Mouse (Mus musculus): Measurements from ENCODE around the gene Dedd2. TPM values are rescaled to one million over a fixed set of nuclear protein-coding genes. Genes with fewer than 3 reads are reported as not detected.

The Dedd2 gene
- polyA plus RNA-seq, 1 experiment = 2.5 TPM

- Histone ChIP-seq H3K4me1 (ENCODE audit: control insufficient read depth, insufficient read depth, low read length) (no peaks in the 10 kb centered on the region), H3K4me3 (ENCODE audit: insufficient read depth, low read length) (no peak overlapping the region), H3K27ac (ENCODE audit: insufficient read depth, low read length) (no peak overlapping the region)
- no peak for TF ChIP-seq CTCF (IDR thresholded peaks at IDR 0.05; ENCODE audit: borderline replicate concordance, insufficient read depth, low read length)
- no peak for TF ChIP-seq POLR2A (IDR thresholded peaks at IDR 0.05; ENCODE audit: low read depth, low read length)
Observed at GRCm38 (mm10) chr7:25205355-25206093, 14.9 kb downstream of the Dedd2 start.

GRCm38 (mm10) chr7:25203624-25204023, 16.8 kb downstream of the Dedd2 start:
- TF ChIP-seq POLR2A (IDR thresholded peaks at IDR 0.05; ENCODE audit: low read depth, low read length) (no peak), CTCF (IDR thresholded peaks at IDR 0.05; ENCODE audit: borderline replicate concordance, insufficient read depth, low read length) (no peak)
- Histone ChIP-seq H3K4me3 (ENCODE audit: insufficient read depth, low read length) (no peak overlapping the region), H3K4me1 (ENCODE audit: control insufficient read depth, insufficient read depth, low read length) (no peaks in the 10 kb centered on the region), H3K27ac (ENCODE audit: insufficient read depth, low read length) (no peak overlapping the region)

DNA sequence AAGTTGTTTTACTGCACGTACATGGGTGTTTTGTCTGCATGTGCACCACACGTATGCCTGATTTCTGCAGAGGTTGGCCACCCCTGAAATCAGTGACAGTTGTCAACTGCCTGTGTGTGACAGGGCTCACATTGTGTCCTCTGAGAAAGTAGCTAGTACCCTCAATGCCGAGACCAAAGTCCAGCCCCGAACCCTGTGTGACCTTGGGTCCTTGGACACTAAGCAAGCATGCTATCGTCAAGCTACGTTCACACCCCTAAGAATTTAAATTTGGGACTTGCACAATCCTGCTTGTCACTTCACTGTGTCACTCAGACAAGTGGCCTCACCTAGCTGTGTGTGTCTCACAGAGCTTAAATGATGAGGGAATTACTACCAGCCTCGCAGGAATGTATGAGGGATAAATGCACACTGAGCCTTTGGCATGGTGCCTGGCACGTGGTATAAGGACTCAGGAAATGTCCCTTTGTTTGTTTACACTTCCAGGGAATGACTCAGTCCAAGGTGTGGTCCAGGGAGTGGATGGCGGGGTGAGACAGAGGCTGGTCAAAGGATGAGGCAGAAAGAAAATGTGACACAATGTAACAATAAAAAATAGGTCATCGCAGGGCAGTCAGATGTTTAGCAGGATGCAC, 22.9 kb downstream of the Dedd2 start:
- Histone ChIP-seq H3K27ac (ENCODE audit: insufficient read depth, low read length) (no peak overlapping the region), H3K4me1 (ENCODE audit: control insufficient read depth, insufficient read depth, low read length) (no peaks in the 10 kb centered on the region), H3K4me3 (ENCODE audit: insufficient read depth, low read length) (no peak overlapping the region)
- no peak for TF ChIP-seq CTCF (IDR thresholded peaks at IDR 0.05; ENCODE audit: borderline replicate concordance, insufficient read depth, low read length)
- TF ChIP-seq POLR2A (IDR thresholded peaks at IDR 0.05; ENCODE audit: low read depth, low read length) = no peak

DNA sequence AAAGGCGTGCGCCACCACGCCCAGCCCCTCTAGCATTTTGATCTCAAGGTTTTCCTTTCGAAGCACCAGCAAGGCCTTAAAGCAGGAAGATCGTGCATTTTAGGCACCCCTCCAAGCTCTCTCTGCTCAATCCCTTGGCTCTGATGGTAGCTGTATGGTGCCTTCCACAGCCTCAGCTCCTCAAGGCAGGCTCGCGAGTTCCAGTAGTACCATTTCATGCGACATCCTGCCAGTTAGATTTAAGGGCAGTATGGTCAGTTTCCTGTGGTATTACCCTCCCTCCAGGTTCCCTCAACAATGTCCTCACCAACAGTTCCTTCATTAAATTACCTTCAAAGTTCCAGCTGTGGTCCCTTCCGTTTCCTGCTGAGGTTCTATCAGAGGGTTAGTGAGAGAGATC, 24.3 kb downstream of the Dedd2 start:
- Histone ChIP-seq H3K4me3 (ENCODE audit: insufficient read depth, low read length) (no peak overlapping the region), H3K27ac (ENCODE audit: insufficient read depth, low read length) (no peak overlapping the region), H3K4me1 (ENCODE audit: control insufficient read depth, insufficient read depth, low read length) (no peaks in the 10 kb centered on the region)
- TF ChIP-seq CTCF (IDR thresholded peaks at IDR 0.05; ENCODE audit: borderline replicate concordance, insufficient read depth, low read length) = no peak
- TF ChIP-seq POLR2A (IDR thresholded peaks at IDR 0.05; ENCODE audit: low read depth, low read length) = no peak

GRCm38 (mm10) chr7:25195148-25195547, 25.3 kb downstream of the Dedd2 start:
- H3K4me3 ChIP-seq (ENCODE audit: insufficient read depth, low read length) = no peak overlapping the region

DNA sequence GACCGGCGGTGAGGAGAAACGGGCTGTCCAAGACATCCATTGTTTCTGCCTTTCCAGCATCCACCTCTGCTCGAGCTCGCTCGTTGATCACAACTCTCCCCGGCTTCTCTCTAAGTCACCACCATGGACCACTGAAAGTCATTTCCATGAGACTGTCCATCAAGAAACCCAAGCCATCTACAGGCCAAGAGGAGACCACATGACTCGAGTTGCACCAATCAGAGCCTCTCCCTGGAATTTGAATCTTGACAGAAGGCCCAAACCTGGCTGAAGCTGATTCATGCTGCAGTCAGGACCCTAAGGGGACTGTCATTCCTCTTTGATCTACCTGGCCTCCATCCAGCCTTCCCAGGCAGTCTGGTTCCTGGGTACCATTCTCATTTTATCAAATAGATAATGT, 28.3 kb downstream of the Dedd2 start:
- H3K27ac ChIP-seq (ENCODE audit: insufficient read depth, low read length) = no peak overlapping the region
- H3K4me3 ChIP-seq (ENCODE audit: insufficient read depth, low read length) = no peak overlapping the region

More at GRCm38 (mm10) chr7:25195148-25195547, 25.3 kb downstream of the Dedd2 start:
- TF ChIP-seq POLR2A (IDR thresholded peaks at IDR 0.05; ENCODE audit: low read depth, low read length) = no peak
- TF ChIP-seq CTCF (IDR thresholded peaks at IDR 0.05; ENCODE audit: borderline replicate concordance, insufficient read depth, low read length) = no peak
- Histone ChIP-seq H3K27ac (ENCODE audit: insufficient read depth, low read length) (no peak overlapping the region), H3K4me1 (ENCODE audit: control insufficient read depth, insufficient read depth, low read length) (no peaks in the 10 kb centered on the region)

GRCm38 (mm10) chr7:25190806-25191205, 29.6 kb downstream of the Dedd2 start:
- TF ChIP-seq CTCF (IDR thresholded peaks at IDR 0.05; ENCODE audit: borderline replicate concordance, insufficient read depth, low read length) = no peak
- no peak for TF ChIP-seq POLR2A (IDR thresholded peaks at IDR 0.05; ENCODE audit: low read depth, low read length)
- Histone ChIP-seq H3K4me1 (ENCODE audit: control insufficient read depth, insufficient read depth, low read length) (no peaks in the 10 kb centered on the region), H3K27ac (ENCODE audit: insufficient read depth, low read length) (no peak overlapping the region)

More for the DNA sequence above, 28.3 kb downstream of the Dedd2 start:
- no peaks in the 10 kb centered on the region for H3K4me1 ChIP-seq (ENCODE audit: control insufficient read depth, insufficient read depth, low read length)
- TF ChIP-seq CTCF (IDR thresholded peaks at IDR 0.05; ENCODE audit: borderline replicate concordance, insufficient read depth, low read length) (no peak), POLR2A (IDR thresholded peaks at IDR 0.05; ENCODE audit: low read depth, low read length) (no peak)

GRCm38 (mm10) chr7:25187662-25188650, 32.5 kb downstream of the Dedd2 start:
- H3K27ac ChIP-seq (ENCODE audit: insufficient read depth, low read length) = no peak overlapping the region
- H3K4me3 ChIP-seq (ENCODE audit: insufficient read depth, low read length) = no peak overlapping the region
- H3K4me1 ChIP-seq (ENCODE audit: control insufficient read depth, insufficient read depth, low read length) = peaks cover 5% of the 10 kb centered on the region; the same call in 1 of the 2 replicates
- no peak for TF ChIP-seq POLR2A (IDR thresholded peaks at IDR 0.05; ENCODE audit: low read depth, low read length)
- TF ChIP-seq CTCF (IDR thresholded peaks at IDR 0.05; ENCODE audit: borderline replicate concordance, insufficient read depth, low read length) = peak; percentile 98

More at GRCm38 (mm10) chr7:25190806-25191205, 29.6 kb downstream of the Dedd2 start:
- no peak overlapping the region for H3K4me3 ChIP-seq (ENCODE audit: insufficient read depth, low read length)

DNA sequence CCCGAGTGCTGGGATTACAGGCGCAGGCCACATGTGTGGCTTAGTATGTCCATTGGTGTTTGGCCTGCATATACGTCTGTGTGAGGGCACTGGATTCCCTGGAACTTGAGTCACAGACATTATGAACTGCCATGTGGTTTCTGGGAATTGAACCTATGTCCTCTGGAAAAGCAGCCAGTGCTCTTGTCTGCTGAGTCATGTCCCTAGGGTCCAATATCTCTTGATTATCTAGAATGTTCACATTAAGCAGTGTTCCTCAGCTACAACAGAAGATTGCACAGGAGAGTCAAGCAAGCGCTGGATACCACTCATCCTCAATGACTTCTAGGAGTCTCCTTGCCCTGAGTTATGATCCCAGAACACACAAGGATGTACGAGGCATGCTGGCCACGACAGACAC, 36.3 kb downstream of the Dedd2 start:
- TF ChIP-seq POLR2A (IDR thresholded peaks at IDR 0.05; ENCODE audit: low read depth, low read length) = no peak
- TF ChIP-seq CTCF (IDR thresholded peaks at IDR 0.05; ENCODE audit: borderline replicate concordance, insufficient read depth, low read length) = no peak
- Histone ChIP-seq H3K4me3 (ENCODE audit: insufficient read depth, low read length) (no peak overlapping the region), H3K4me1 (ENCODE audit: control insufficient read depth, insufficient read depth, low read length) (peaks cover 5% of the 10 kb centered on the region; the same call in 1 of the 2 replicates), H3K27ac (ENCODE audit: insufficient read depth, low read length) (no peak overlapping the region)

All from embryonic fibroblast, embryonic 13.5 days (primary cell).